Mouse (Mus musculus) liver, adult 2 months (tissue): Measurements from ENCODE around the gene A3galt2.

ENCODE experiments used
- CTCF ChIP-seq: fragments of 200-500 bp; IDR thresholded peaks from 2 replicates; pipeline ENCODE4 v1.5.1; 2011; ENCODE audit warnings: low read depth, low read length, control low read depth
- POLR2A ChIP-seq: fragments of 200-500 bp; IDR thresholded peaks from 2 replicates; pipeline ENCODE4 v1.6.1; 2011; ENCODE audit warnings: low read length, control low read depth; ENCODE audit not compliant: insufficient read depth; ENCODE audit errors: extremely low read depth

GRCm38 (mm10) chr4:128729709-128730037 is 25.5 kb upstream of the A3galt2 start:
- TF ChIP-seq CTCF: no peak
- no peak for TF ChIP-seq POLR2A
